11 mouse cellular contexts compared by ENCODE assay signal in the genomic region with DNA sequence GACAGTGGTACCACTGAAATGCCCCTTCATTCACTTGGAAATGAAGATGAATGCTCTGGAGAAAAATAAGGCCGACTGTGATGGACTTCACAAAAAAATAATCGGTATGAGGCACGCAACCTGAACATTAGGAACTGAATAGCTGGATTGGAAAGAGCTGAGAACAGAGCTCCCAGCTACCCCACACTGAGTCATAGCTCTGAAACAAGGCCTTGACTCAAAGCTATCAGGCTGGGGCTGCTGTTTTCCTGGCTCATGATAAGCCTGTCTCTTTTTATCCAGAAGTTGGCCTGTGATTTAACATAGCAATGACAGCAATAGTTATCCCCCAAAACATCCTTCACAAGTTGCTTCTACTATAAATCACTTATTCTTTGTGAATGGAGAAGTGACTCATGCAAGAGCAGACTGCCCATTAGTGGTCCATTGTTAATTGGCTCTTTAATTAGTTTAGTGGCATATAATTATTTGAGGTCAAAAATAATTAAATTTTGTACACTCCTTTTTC.
DNase-seq lines count a peak whose midpoint lies in the region; ATAC-seq lines count a peak whose summit lies in the region.
"Had no signal": no experiment of that assay in that cellular context is flagged by ENCODE, and none has a peak within 500 bp of the region (broad histone marks: within the 10 kb centered on the region; RNA-seq: fewer than 3 reads in every experiment).

No protein-coding gene starts in this region.

- ATAC-seq in cerebellum, adult (ENCODE audit: insufficient number of reproducible peaks, low FRiP score, low TSS enrichment): no peak

- DNase-seq in heart, adult 18-20 months: peak; percentile 5 to 14
- no peak for DNase-seq in heart, postnatal 25 days (ENCODE audit: low spot score)
- DNase-seq in layer of hippocampus, adult 9-10 months (ENCODE audit: low spot score): peak; percentile 2
- no peak for DNase-seq in layer of hippocampus, postnatal 25 days (ENCODE audit: extremely low spot score in 1 of 2, low spot score in 1 of 2)
- DNase-seq in adrenal gland, postnatal 36 days: peak; percentile 29 to 34
- DNase-seq in layer of hippocampus, adult 9-11 months: peak; percentile 10
- DNase-seq: cerebellum, adult 11 months; kidney, postnatal 25 days; lung, adult 18-20 months; thymus, postnatal 36 days had no signal

- intact Hi-C loops in heart, postnatal 25 days (cut with DNase I): no loop called here

Comparison
In these comparisons a context has a peak if more than half of its experiments do, and no peak if none do; other contexts are left out.
1. DNase-seq: peak in heart, adult 18-20 months (2 of 2), layer of hippocampus, adult 9-10 months (single experiment), adrenal gland, postnatal 36 days (2 of 2) and layer of hippocampus, adult 9-11 months (single experiment); none in heart, postnatal 25 days (single experiment) and layer of hippocampus, postnatal 25 days (0 of 2).